Mouse (Mus musculus) megakaryocyte-erythroid progenitor cell, adult 5-6 weeks (primary cell): ENCODE data around the gene Tmem198b. TPM values are rescaled to one million over a fixed set of nuclear protein-coding genes. Genes with fewer than 3 reads are reported as not detected.

Experiments
- ATAC-seq: replicated peaks from 2 replicates; pipeline ENCODE4 v1.8.0; 2016; ENCODE audit warnings: mild to moderate bottlenecking, inconsistent platforms; ENCODE audit not compliant: severe bottlenecking, poor library complexity, low FRiP score, low TSS enrichment
- total RNA-seq, 2 experiments: library from RNA; stranded (forward) in 1 of 2; stranded (reverse) in 1 of 2; fragments of 200-1000, 215-1000 nt in 1 of 2; fragments of >200 nt in 1 of 2; fragmentation: Nextera tagmentation in 1 of 2; gene quantifications; 2 replicates each; pipeline ENCODE4 v1.2.3; 2014 to 2017

Gene Tmem198b
- total RNA-seq, 2 experiments from 2014 or later: 1.5 to 6.9 TPM

GRCm38 (mm10) chr10:128803361-128803760 is 809 bp downstream of the Tmem198b start:
- ATAC-seq: no peak

GRCm38 (mm10) chr10:128802956-128803355 is 1.2 kb downstream of the Tmem198b start:
- no peak for ATAC-seq

GRCm38 (mm10) chr10:128801981-128802495 is 2.1 kb downstream of the Tmem198b start:
- no peak for ATAC-seq

DNA sequence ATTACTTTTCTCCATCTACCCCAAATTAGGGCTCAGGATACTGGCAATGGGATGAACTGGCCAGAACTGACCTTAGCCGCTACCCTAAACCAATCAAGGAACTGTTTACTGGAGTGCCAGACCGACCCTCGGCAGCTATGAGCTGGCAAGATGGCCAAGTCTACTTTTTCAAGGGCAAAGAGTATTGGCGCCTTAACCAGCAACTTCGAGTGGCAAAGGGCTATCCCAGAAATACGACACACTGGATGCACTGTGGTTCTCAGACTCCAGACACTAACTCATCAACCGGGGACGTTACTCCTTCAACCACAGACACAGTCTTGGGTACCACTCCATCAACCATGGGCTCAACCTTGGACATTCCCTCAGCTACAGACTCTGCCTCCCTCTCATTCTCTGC is 5.5 kb downstream of the Tmem198b start:
- ATAC-seq: no peak

- no peak for ATAC-seq
Observed at GRCm38 (mm10) chr10:128795581-128795980, 8.6 kb downstream of the Tmem198b start.

DNA sequence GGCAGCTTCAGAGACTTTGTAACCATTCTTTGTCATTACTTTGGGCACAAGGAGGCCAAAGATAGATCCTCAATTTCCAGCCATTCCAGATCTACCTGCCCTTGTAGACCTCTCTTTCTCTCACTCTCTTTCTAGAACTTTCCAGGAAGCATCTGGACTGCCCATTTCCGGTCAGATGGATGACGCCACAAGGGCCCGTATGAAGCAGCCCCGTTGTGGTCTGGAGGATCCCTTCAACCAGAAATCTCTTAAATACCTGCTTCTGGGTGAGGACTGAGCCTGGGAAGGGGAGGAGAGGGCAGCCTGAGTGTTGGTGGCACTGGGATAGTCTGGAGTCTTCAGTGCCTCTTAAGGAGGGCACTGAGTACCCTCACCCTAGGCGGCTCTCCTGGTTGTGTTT is 9.8 kb downstream of the Tmem198b start:
- ATAC-seq: no peak

DNA sequence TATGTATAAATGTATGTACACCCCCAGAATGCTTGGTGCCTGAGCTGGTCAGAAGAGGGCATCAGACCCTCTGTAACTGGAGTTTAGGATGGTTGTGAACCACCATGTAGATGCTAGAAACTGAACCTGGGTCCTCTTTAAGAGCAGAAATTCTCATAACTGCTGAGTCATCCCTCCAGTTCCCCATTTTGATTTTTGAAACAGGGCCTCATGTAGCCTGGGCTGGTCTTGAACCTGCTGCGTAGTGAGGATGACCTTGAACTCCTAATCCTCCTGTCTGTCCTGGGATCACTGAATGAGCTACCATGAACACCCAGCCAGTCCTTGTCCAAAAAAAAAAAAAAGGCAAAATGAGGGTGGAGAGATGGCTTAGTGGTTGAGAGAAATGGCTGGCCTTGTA is 10.9 kb downstream of the Tmem198b start:
- no peak for ATAC-seq

DNA sequence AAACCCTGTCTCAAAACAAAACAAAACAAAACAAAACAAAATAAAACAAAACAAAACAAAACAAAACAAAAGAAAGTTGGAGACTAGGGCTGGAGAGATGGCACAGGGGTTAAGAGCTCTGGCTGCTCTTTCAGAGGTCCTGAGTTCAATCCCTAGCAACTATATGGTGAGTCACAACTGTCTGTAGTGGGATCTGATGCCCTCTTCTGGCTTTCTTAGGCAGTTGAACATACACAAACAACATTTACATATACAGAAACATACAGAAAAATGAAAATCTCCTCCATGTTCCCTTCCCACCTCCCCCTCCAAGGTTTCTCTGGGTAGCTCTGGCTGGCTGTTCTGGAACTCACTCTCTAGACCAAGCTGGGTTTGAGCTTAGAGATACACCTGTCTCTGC is 12.1 kb downstream of the Tmem198b start:
- ATAC-seq: no peak

DNA sequence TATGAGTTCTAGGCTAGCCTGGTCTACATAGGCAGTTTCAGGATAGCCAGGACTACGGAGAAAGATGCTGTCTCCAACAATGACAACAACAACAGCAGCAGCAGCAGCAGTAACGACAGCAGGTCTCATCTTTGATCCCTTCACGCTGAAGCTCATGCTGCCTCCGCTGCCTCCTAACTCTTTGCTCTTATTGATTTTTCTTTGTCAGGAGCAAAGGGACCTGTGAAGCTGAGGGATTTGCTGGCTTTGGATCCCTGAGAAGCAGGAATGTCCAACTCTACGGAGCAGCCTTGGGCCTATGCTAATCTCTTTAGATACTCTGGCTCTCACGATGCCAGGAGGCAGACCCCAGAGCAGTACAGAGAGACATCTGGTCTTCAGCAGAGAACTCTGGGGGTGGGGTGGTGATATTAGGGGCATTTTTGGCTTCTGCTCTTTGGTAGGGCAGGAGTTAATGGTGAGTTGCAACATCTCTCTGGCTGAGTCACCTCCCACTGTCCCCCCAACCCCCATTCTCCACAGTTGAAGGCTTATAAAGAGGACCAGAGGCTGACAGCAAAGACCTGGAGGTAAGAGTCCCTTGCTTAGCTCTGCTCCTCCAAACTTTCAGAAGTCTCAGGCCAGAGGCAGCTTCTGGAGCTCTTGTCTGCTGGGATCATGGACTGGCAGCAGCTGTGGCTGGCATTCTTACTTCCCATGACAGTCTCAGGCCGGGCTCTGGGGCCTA is 13.6 kb downstream of the Tmem198b start, which contains the start of gene Mmp19:
Gene Mmp19 (plus strand): TSS at position 513 of the 727 bp plus-strand sequence.
- no peak for ATAC-seq

- ATAC-seq: no peak
Observed at GRCm38 (mm10) chr10:128780200-128780599, 24.0 kb downstream of the Tmem198b start.

DNA sequence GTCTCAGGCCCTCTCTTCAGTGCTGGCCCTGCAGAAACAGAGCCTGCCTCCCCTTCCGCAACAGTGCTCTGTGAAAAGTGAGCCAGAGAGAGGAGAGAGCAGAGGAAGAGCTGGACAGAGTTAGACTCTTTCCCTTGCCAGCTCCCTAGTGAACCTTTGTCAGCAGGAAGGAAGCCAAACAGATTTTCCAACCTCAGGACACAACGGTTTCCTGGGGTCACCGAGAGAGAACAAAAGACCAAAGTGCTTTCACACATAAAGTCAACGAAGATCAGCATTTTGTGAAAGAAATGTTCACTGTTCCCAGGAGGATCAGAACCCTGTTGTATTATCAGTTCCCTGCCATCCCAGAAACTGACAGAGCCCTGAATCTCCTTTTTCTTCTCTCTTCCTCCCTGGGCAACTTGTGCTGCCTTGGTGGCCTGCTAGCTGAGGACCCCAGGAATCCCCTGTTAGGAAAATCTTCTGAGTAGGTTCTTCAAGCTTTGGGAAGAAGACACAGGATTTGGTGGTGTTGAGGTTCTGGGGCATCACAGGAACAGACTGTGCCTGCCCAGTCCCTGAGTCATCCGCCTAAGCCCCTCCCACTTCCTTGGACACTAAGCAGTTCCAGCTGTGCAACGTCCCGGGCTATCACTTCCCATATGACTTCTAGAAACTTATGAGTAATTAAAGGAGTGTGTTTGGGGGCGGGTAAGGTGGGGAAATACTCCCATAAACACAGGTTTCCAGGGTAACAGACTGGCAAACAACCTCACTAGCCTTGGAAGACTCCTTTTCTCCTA is 25.0 kb downstream of the Tmem198b start:
- peak; percentile 63 for ATAC-seq

GRCm38 (mm10) chr10:128778441-128778840 is 25.7 kb downstream of the Tmem198b start:
- no peak for ATAC-seq

DNA sequence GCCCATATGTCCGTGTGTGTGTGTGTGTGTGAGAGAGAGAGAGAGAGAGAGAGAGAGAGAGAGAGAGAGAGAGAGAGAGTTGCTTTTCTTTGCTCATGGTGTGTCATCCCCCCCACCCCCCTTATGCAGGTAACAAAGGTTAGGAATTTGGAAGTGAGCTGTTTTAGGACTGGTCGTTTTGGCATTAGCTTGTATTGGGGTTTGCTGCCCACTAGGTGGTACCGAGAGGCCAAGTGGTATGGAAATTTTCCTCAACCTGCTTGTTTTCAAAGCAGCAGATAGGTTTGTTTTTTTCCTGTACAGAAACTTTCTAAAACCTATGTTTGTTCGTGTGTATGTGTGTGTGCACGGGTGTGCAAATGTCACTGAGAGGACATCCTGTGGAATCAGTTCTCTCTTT is 30.5 kb downstream of the Tmem198b start:
- ATAC-seq: peak; percentile 85

GRCm38 (mm10) chr10:128772895-128773294 is 31.3 kb downstream of the Tmem198b start:
- no peak for ATAC-seq

Other genes with a start within 250 kb of the Tmem198b start
- gene Pa2g4, start 238.4 kb downstream of the Tmem198b start, total RNA-seq (2014; fragmentation: Nextera tagmentation): 419 and 446 TPM in 2 replicates
- gene Pa2g4, start 238.4 kb downstream of the Tmem198b start, total RNA-seq (2017): 426 and 489 TPM in 2 replicates
- gene Erbb3, start 214.7 kb downstream of the Tmem198b start, total RNA-seq (2014; fragmentation: Nextera tagmentation): 1.9 and 3.2 TPM in 2 replicates
- gene Erbb3, start 214.7 kb downstream of the Tmem198b start, total RNA-seq (2017): 0.09 and 1.2 TPM in 2 replicates
- gene Rps26, start 177.6 kb downstream of the Tmem198b start, total RNA-seq (2014; fragmentation: Nextera tagmentation): 3,309 and 3,313 TPM in 2 replicates
- gene Rps26, start 177.6 kb downstream of the Tmem198b start, total RNA-seq (2017): 1,110 and 1,543 TPM in 2 replicates
- gene Ikzf4, start 158.4 kb downstream of the Tmem198b start, total RNA-seq (2014; fragmentation: Nextera tagmentation): 0.25 and 0.26 TPM in 2 replicates
- gene Ikzf4, start 158.4 kb downstream of the Tmem198b start, total RNA-seq (2017): 0.19 TPM in 1 of 2 replicates, not detected in the other
- gene Suox, start 130.3 kb downstream of the Tmem198b start, total RNA-seq (2014; fragmentation: Nextera tagmentation): 7.0 and 7.8 TPM in 2 replicates
- 4.6 and 5.1 TPM in 2 replicates for gene Suox, start 130.3 kb downstream of the Tmem198b start, total RNA-seq (2017)
- 16.2 and 22.1 TPM in 2 replicates for gene Rab5b, start 108.1 kb downstream of the Tmem198b start, total RNA-seq (2014; fragmentation: Nextera tagmentation)
- 16.6 and 19.1 TPM in 2 replicates for gene Rab5b, start 108.1 kb downstream of the Tmem198b start, total RNA-seq (2017)
- gene Pmel, start 100.2 kb downstream of the Tmem198b start, total RNA-seq (2014; fragmentation: Nextera tagmentation): not detected in 2 replicates
- gene Pmel, start 100.2 kb downstream of the Tmem198b start, total RNA-seq (2017): not detected in 2 replicates
- 68.6 and 94.9 TPM in 2 replicates for gene Cdk2, start 99.3 kb downstream of the Tmem198b start, total RNA-seq (2014; fragmentation: Nextera tagmentation)
- 46.7 and 66.1 TPM in 2 replicates for gene Cdk2, start 99.3 kb downstream of the Tmem198b start, total RNA-seq (2017)
- 10.6 and 11.4 TPM in 2 replicates for gene Dgka, start 59.5 kb downstream of the Tmem198b start, total RNA-seq (2014; fragmentation: Nextera tagmentation)
- gene Dgka, start 59.5 kb downstream of the Tmem198b start, total RNA-seq (2017): 1.0 and 6.1 TPM in 2 replicates
- gene Pym1, start 56.5 kb downstream of the Tmem198b start, total RNA-seq (2014; fragmentation: Nextera tagmentation): 26.6 and 38.0 TPM in 2 replicates
- gene Pym1, start 56.5 kb downstream of the Tmem198b start, total RNA-seq (2017): 27.0 and 58.4 TPM in 2 replicates
- not detected in 2 replicates for gene Mmp19, start 13.5 kb downstream of the Tmem198b start, total RNA-seq (2014; fragmentation: Nextera tagmentation)
- gene Mmp19, start 13.5 kb downstream of the Tmem198b start, total RNA-seq (2017): 0.05 and 0.23 TPM in 2 replicates
- gene Dnajc14, start 308 bp downstream of the Tmem198b start, total RNA-seq (2014; fragmentation: Nextera tagmentation): 18.6 and 21.5 TPM in 2 replicates
- gene Dnajc14, start 308 bp downstream of the Tmem198b start, total RNA-seq (2017): 20.8 and 30.7 TPM in 2 replicates
- gene Sarnp, start 13.0 kb upstream of the Tmem198b start, total RNA-seq (2014; fragmentation: Nextera tagmentation): 166 and 201 TPM in 2 replicates
- 364 and 369 TPM in 2 replicates for gene Sarnp, start 13.0 kb upstream of the Tmem198b start, total RNA-seq (2017)
- 70.3 and 79.9 TPM in 2 replicates for gene Ormdl2, start 17.3 kb upstream of the Tmem198b start, total RNA-seq (2014; fragmentation: Nextera tagmentation)
- 99.3 and 115 TPM in 2 replicates for gene Ormdl2, start 17.3 kb upstream of the Tmem198b start, total RNA-seq (2017)
- gene Gdf11, start 87.3 kb upstream of the Tmem198b start, total RNA-seq (2014; fragmentation: Nextera tagmentation): 0.35 TPM in 1 of 2 replicates, not detected in the other
- 0.69 TPM in 1 of 2 replicates, not detected in the other for gene Gdf11, start 87.3 kb upstream of the Tmem198b start, total RNA-seq (2017)
- gene Cd63, start 96.6 kb upstream of the Tmem198b start, total RNA-seq (2014; fragmentation: Nextera tagmentation): 6.8 and 19.4 TPM in 2 replicates
- 15.5 and 18.0 TPM in 2 replicates for gene Cd63, start 96.6 kb upstream of the Tmem198b start, total RNA-seq (2017)
- 12.8 and 19.0 TPM in 2 replicates for gene Rdh5, start 118.5 kb upstream of the Tmem198b start, total RNA-seq (2014; fragmentation: Nextera tagmentation)
- 1.1 and 3.0 TPM in 2 replicates for gene Rdh5, start 118.5 kb upstream of the Tmem198b start, total RNA-seq (2017)
- 45.7 and 94.6 TPM in 2 replicates for gene Bloc1s1, start 119.7 kb upstream of the Tmem198b start, total RNA-seq (2014; fragmentation: Nextera tagmentation)
- 73.8 and 82.2 TPM in 2 replicates for gene Bloc1s1, start 119.7 kb upstream of the Tmem198b start, total RNA-seq (2017)
- gene Itga7, start 129.4 kb upstream of the Tmem198b start, total RNA-seq (2014; fragmentation: Nextera tagmentation): not detected in 2 replicates
- 0.04 and 0.19 TPM in 2 replicates for gene Itga7, start 129.4 kb upstream of the Tmem198b start, total RNA-seq (2017)
- not detected in 2 replicates for gene Mettl7b, start 156.6 kb upstream of the Tmem198b start, total RNA-seq (2014; fragmentation: Nextera tagmentation)
- gene Mettl7b, start 156.6 kb upstream of the Tmem198b start, total RNA-seq (2017): not detected in 2 replicates
- not detected in 2 replicates for gene Olfr9, start 185.1 kb upstream of the Tmem198b start, total RNA-seq (2014; fragmentation: Nextera tagmentation)
- gene Olfr9, start 185.1 kb upstream of the Tmem198b start, total RNA-seq (2017): not detected in 2 replicates
- not detected in 2 replicates for gene Olfr763, start 206.4 kb upstream of the Tmem198b start, total RNA-seq (2014; fragmentation: Nextera tagmentation)
- gene Olfr763, start 206.4 kb upstream of the Tmem198b start, total RNA-seq (2017): not detected in 2 replicates
- gene Olfr764-ps1, start 235.5 kb upstream of the Tmem198b start, total RNA-seq (2014; fragmentation: Nextera tagmentation): not detected in 2 replicates
- not detected in 2 replicates for gene Olfr764-ps1, start 235.5 kb upstream of the Tmem198b start, total RNA-seq (2017)
- gene Olfr765, start 245.6 kb upstream of the Tmem198b start, total RNA-seq (2014; fragmentation: Nextera tagmentation): not detected in 2 replicates
- not detected in 2 replicates for gene Olfr765, start 245.6 kb upstream of the Tmem198b start, total RNA-seq (2017)